Mouse (Mus musculus) spleen, adult 2 months (tissue): ENCODE data around the gene Kctd15.

Source experiments
- CTCF ChIP-seq: fragments of 200-500 bp; IDR thresholded peaks from 2 replicates; pipeline ENCODE4 v1.5.1; 2011; ENCODE audit warnings: mild to moderate bottlenecking, inconsistent platforms; ENCODE audit not compliant: insufficient read depth, insufficient read length, insufficient replicate concordance; ENCODE audit errors: extremely low read depth
- POLR2A ChIP-seq: fragments of 200-500 bp; IDR thresholded peaks from 2 replicates; pipeline ENCODE4 v1.6.1; 2011; ENCODE audit warnings: low read depth, low read length, inconsistent platforms

DNA sequence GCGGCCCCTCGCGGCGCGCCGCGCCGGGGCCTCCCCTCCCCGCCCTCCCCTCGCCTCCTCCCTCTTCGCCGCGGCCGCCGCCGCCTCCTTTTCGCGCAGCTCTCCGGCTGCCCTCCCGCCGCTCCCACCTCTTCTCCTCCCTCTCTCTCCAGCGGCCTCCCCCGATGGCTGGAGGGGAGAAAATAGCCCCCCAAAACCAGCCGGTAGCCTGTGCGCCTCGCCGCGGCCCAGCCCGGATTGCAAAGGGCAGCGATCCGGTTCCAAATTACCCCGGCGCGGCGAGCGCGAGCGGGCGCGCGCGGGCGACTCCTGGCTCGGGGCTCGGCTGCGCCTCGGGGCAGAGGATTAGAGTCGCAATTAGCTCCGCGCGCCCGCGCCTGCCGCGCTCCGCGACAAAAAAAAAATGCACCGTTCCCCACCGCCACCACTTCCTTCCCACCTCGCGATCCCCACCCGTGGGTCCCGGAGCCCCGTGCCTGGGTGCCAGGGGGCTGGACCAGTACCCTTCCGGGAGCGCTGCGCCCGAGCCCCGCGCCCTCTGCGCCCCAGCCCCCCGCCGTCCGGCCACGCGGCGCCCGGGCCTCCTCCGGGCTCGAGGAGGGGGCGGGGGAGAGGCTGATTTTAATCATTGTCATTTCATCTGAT lies 2.0 kb downstream of the Kctd15 start:
- no peak for TF ChIP-seq POLR2A
- no peak for TF ChIP-seq CTCF
